Mouse (Mus musculus): ENCODE measurements around the gene Rnf141. TPM values are rescaled to one million over a fixed set of nuclear protein-coding genes. Genes with fewer than 3 reads are reported as not detected.
A peak's percentile ranks its signal among the peaks of the same experiment; 100 is the strongest.

The Rnf141 gene
- polyA plus RNA-seq, 1 experiment from 2014 or later, result 30.0 TPM

DNA sequence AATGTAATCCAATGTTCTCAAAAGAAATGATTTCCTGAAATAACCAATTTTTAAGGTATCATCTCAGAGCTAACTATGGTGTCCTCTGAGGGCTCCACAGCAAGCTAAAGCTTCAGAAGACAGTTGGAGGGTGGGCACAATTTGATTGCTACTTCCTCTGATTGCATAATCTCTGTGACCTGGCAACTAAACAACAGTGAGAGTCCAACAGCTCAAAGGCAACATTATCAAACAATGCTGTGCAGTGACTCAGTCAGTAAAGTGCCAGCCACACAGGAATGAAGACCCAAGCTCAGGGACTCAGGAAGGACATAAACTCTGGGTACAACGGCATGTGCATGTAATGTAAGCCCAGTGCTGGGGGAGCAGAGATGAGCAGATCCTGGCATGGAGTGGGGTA is 11.2 kb downstream of the Rnf141 start:
- peaks cover 13% of the 10 kb centered on the region for H3K36me3 ChIP-seq
- WGBS, result 51% methylated on average over 1 of the region's 1 CpGs
- H3K9ac ChIP-seq, result no peak overlapping the region
- H3K4me1 ChIP-seq (replicated peaks), result peaks cover 6% of the 10 kb centered on the region; the same call in 1 of the 2 replicates
- no peak overlapping the region for H3K4me2 ChIP-seq
- no peak overlapping the region for H3K4me3 ChIP-seq
- H3K9me3 ChIP-seq (replicated peaks), result no peaks in the 10 kb centered on the region
- H3K27ac ChIP-seq, result 0 out of 2 replicates have a peak overlapping the region, but pooled peaks have one; percentile 15
- no peak for ATAC-seq (replicated peaks; ENCODE audit: insufficient number of reproducible peaks, insufficient read depth, low FRiP score, low read depth)
- no peaks in the 10 kb centered on the region for H3K27me3 ChIP-seq

DNA sequence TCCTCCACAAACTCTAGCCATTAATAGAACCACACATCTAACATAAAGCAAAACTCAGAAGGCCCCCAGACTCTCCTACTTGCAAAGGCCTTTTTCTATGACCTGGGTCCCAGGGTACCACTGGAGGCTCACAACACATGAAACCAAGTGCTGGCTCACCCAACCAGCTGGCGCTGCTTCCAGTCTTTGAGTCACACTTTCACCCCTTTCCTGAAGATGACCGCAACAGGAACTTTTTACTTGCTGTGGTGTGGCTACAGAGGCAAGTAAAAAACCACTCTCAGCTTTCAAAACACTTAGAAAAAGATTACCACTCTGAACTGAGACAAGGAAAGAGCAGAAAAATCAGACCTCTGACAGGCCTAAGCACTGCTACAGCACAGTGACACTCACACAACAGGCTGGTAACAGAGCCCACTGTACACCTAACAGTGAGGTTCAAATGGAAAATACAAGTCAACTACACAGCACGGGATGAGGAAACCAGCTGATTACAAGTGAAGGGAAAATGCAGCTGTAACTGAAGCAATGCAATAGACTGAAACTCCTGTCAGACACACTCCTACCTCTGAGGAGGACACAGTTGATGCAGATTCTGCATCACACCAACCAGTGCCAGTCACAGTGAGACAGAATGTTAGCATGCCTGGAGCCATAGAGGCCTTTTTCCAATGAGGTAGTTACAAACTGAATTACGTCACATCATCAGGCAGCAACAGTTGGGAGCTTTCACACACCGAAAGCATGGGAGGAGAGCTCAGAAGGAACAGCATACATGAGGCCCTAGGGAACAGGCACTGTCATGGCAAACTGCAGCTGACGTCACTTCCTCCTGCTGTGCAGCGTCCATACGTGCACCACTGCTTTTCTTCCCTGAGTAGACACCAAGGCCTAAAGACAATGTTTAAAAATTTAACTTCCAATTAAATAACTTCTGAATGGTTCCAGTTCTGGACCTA is 20.0 kb downstream of the Rnf141 start:
- whole genome bisulfite sequencing, result 74% methylated on average over 8 of the region's 8 CpGs
- Histone ChIP-seq H3K9me3 (replicated peaks) (no peaks in the 10 kb centered on the region), H3K9ac (no peak overlapping the region), H3K4me1 (replicated peaks) (peaks cover 41% of the 10 kb centered on the region), H3K27me3 (no peaks in the 10 kb centered on the region), H3K27ac (peak overlapping the region; percentile 11; the same call in 1 of the 2 replicates), H3K36me3 (peaks cover 22% of the 10 kb centered on the region), H3K4me2 (no peak overlapping the region), H3K4me3 (no peak overlapping the region)
- no peak for ATAC-seq (replicated peaks; ENCODE audit: insufficient number of reproducible peaks, insufficient read depth, low FRiP score, low read depth)

DNA sequence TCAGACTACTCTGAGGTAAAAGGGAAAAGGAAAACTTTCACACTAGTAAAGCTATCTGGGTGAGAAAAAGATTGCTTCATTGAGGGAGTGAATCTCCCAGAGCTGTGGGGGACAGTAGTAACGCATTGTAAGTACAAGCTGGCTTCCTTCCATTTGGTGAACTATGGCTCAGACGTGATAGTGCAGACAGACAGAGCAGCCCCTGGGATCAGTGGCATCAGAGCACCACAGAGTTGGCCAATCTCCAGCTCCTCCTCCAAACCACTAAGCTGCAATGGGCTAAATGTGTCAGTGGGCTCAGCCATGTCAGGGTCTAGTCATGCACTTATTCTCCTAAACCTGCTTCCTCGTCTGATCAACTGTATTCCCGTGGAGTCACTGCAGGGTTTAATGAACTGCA is 20.7 kb downstream of the Rnf141 start:
- H3K4me3 ChIP-seq, result no peak overlapping the region
- peaks cover 46% of the 10 kb centered on the region for H3K4me1 ChIP-seq (replicated peaks)
- no peak overlapping the region for H3K9ac ChIP-seq
- H3K4me2 ChIP-seq, result no peak overlapping the region
- H3K27ac ChIP-seq, result peak overlapping the region; percentile 10; the same call in 1 of the 2 replicates
- H3K27me3 ChIP-seq, result no peaks in the 10 kb centered on the region
- peaks cover 22% of the 10 kb centered on the region for H3K36me3 ChIP-seq
- no peaks in the 10 kb centered on the region for H3K9me3 ChIP-seq (replicated peaks)
- ATAC-seq (replicated peaks; ENCODE audit: insufficient number of reproducible peaks, insufficient read depth, low FRiP score, low read depth), result no peak
- WGBS, result 33% methylated on average over 4 of the region's 4 CpGs

DNA sequence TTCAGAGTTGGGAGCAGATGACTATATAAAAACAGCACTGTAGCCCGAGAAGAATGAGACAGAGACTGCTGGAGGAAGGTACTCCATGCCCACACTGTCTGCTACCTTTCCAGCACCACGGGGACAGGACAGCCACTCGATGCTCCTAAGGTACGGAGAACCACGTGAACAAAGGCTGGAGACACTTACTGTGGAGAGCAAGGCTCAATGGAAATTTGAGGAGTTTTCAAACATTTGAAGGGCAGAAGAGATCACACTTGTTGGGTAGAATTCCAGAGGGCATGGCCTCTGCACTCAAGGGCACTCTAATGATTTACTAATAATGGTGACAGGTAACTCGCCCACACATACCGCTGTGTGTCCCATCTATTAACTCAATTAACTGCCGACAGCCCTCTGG is 21.2 kb downstream of the Rnf141 start:
- Histone ChIP-seq H3K27ac (peak overlapping the region; percentile 10; the same call in 1 of the 2 replicates), H3K4me3 (no peak overlapping the region), H3K36me3 (peaks cover 19% of the 10 kb centered on the region), H3K4me2 (no peak overlapping the region), H3K27me3 (no peaks in the 10 kb centered on the region), H3K9ac (no peak overlapping the region), H3K9me3 (replicated peaks) (no peaks in the 10 kb centered on the region), H3K4me1 (replicated peaks) (peaks cover 50% of the 10 kb centered on the region)
- no peak for ATAC-seq (replicated peaks; ENCODE audit: insufficient number of reproducible peaks, insufficient read depth, low FRiP score, low read depth)
- WGBS, result 78% methylated on average over 8 of the region's 8 CpGs

DNA sequence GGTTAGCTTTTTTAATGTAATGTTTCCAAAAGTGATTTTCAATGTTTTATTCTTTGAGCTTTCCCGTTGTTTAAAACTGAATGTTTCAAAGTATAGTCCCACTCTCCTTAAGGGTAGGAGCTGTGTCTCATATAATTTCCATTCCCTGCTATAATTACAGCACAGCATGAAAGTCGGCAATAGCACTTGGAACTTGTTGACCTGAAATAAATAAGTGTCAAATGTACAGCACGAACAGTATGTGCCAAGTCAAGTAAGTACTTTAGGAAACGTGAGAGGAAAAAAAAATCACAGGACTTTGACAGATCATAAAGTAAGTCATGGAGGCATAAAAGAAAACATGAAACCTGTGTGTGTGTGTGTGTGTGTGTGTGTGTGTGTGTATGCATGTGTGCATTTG is 22.2 kb downstream of the Rnf141 start:
- peaks cover 15% of the 10 kb centered on the region; the same call in 1 of the 2 replicates for H3K36me3 ChIP-seq
- H3K4me2 ChIP-seq, result no peak overlapping the region
- 51% methylated on average over 4 of the region's 4 CpGs for WGBS
- no peak overlapping the region; the same call in 1 of the 2 replicates for H3K9ac ChIP-seq
- peaks cover 51% of the 10 kb centered on the region for H3K4me1 ChIP-seq (replicated peaks)
- H3K27ac ChIP-seq, result peak overlapping the region; percentile 78
- ATAC-seq (replicated peaks; ENCODE audit: insufficient number of reproducible peaks, insufficient read depth, low FRiP score, low read depth), result no peak
- no peak overlapping the region for H3K4me3 ChIP-seq
- H3K9me3 ChIP-seq (replicated peaks), result no peaks in the 10 kb centered on the region
- no peaks in the 10 kb centered on the region for H3K27me3 ChIP-seq

DNA sequence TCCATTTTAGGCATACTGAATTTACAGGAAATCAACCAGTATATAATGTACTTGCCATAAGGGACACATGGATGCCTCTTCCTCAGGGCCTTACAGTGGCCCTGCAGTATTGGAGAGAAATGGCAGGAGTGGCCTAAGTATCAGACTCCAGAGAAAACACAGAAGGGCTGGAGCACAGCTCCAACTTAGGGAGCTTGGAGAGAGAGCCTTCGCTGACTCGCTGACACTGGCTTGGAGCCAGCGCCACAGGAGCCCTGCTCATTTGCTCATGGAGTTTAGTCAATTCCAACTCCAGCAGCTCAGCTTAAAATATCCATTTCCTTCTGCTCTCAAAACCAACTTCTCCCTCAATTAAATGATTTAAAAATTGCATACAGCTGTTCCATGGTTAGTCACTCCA is 22.6 kb downstream of the Rnf141 start:
- no peak overlapping the region; the same call in 1 of the 2 replicates for H3K9ac ChIP-seq
- peak overlapping the region; percentile 78 for H3K27ac ChIP-seq
- H3K36me3 ChIP-seq, result peaks cover 15% of the 10 kb centered on the region; the same call in 1 of the 2 replicates
- WGBS, result 12% methylated on average over 3 of the region's 3 CpGs
- no peaks in the 10 kb centered on the region for H3K9me3 ChIP-seq (replicated peaks)
- no peak overlapping the region for H3K4me3 ChIP-seq
- peak; percentile 56; the same call in 1 of the 2 replicates for ATAC-seq (replicated peaks; ENCODE audit: insufficient number of reproducible peaks, insufficient read depth, low FRiP score, low read depth)
- peaks cover 51% of the 10 kb centered on the region for H3K4me1 ChIP-seq (replicated peaks)
- H3K27me3 ChIP-seq, result no peaks in the 10 kb centered on the region
- H3K4me2 ChIP-seq, result no peak overlapping the region

DNA sequence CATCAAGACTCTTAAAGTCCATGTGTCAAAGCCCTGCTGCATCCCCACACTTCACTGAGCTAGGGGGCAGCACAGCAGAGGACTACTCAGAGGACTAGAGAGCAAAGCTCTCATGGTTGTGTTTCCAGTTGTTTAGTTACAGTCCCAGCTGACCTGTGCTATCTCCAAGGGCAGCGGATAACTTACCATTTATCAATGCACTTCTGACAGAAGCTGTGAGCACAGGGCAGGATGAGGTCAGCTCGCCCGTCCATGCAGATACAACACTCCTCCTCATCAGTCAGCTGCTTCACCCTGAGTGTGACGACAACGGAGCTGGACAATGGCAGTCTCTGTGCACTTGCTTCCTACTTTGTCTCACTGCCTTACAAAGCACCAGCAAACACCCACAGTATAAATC is 23.2 kb downstream of the Rnf141 start:
- peak overlapping the region; percentile 78 for H3K27ac ChIP-seq
- no peak overlapping the region for H3K4me3 ChIP-seq
- ATAC-seq (replicated peaks; ENCODE audit: insufficient number of reproducible peaks, insufficient read depth, low FRiP score, low read depth), result peak; percentile 58; the same call in 1 of the 2 replicates
- H3K9me3 ChIP-seq (replicated peaks), result no peaks in the 10 kb centered on the region
- H3K9ac ChIP-seq, result no peak overlapping the region
- no peaks in the 10 kb centered on the region for H3K27me3 ChIP-seq
- 26% methylated on average over 5 of the region's 5 CpGs for WGBS
- no peak overlapping the region for H3K4me2 ChIP-seq
- peaks cover 53% of the 10 kb centered on the region for H3K4me1 ChIP-seq (replicated peaks)
- H3K36me3 ChIP-seq, result peaks cover 15% of the 10 kb centered on the region; the same call in 1 of the 2 replicates

DNA sequence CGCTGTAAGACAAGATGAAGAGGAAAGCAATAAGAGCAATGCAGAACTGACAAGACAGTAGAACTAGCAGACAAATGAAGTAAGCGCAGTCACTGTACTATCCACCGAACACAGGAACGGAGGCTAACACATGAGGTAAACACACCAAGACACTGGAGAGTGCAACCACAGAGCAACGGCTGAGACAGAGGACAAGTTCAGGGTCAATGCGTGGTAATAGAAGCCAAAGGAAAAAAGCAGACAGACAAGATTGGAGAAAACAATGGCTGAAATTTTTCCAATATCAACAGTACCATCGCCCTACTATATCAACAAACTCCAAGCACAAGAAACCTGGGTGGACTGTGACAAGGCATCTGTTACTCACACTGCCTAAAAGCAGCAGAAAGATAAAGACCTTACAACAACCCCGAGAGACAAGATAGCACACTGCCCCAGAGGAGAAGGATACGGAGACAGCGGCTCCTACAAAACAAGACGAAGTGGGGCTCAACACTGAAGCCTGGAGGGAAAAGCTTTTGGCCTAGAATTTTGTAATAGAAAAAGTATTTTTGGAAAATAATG is 25.4 kb downstream of the Rnf141 start:
- peaks cover 48% of the 10 kb centered on the region for H3K4me1 ChIP-seq (replicated peaks)
- H3K4me2 ChIP-seq, result no peak overlapping the region
- peak; percentile 28; the same call in 1 of the 2 replicates for ATAC-seq (replicated peaks; ENCODE audit: insufficient number of reproducible peaks, insufficient read depth, low FRiP score, low read depth)
- no peaks in the 10 kb centered on the region for H3K27me3 ChIP-seq
- peak overlapping the region; percentile 10; the same call in 1 of the 2 replicates for H3K27ac ChIP-seq
- 41% methylated on average over 11 of the region's 11 CpGs for WGBS
- H3K9ac ChIP-seq, result no peak overlapping the region
- H3K36me3 ChIP-seq, result peaks cover 7% of the 10 kb centered on the region; the same call in 1 of the 2 replicates
- no peaks in the 10 kb centered on the region for H3K9me3 ChIP-seq (replicated peaks)
- no peak overlapping the region for H3K4me3 ChIP-seq

DNA sequence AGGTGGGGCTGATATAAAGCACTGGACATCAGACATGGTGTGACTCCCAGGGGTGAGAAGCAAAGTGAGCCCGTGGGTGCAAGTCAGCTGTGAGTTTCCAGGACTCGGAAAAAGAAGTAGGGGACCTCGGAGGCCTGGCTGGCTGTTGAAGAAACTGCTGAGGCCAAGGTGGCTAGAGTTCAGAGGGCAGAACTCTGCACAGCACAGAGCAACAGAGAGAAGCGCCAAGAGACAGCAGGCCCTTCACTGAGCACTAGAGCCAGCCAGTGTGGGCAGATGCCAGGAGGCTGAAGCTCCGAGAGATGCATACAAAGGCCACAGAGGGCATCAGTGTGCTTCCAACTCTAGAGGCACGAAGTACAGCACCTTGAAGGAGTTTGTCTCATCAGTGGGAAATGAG is 26.1 kb downstream of the Rnf141 start:
- Histone ChIP-seq H3K4me2 (no peak overlapping the region), H3K9me3 (replicated peaks) (no peaks in the 10 kb centered on the region), H3K9ac (no peak overlapping the region), H3K27ac (peak overlapping the region; percentile 10; the same call in 1 of the 2 replicates), H3K4me1 (replicated peaks) (peaks cover 41% of the 10 kb centered on the region), H3K36me3 (peaks cover 7% of the 10 kb centered on the region), H3K27me3 (no peaks in the 10 kb centered on the region), H3K4me3 (no peak overlapping the region)
- no peak for ATAC-seq (replicated peaks; ENCODE audit: insufficient number of reproducible peaks, insufficient read depth, low FRiP score, low read depth)
- WGBS, result 48% methylated on average over 6 of the region's 6 CpGs

DNA sequence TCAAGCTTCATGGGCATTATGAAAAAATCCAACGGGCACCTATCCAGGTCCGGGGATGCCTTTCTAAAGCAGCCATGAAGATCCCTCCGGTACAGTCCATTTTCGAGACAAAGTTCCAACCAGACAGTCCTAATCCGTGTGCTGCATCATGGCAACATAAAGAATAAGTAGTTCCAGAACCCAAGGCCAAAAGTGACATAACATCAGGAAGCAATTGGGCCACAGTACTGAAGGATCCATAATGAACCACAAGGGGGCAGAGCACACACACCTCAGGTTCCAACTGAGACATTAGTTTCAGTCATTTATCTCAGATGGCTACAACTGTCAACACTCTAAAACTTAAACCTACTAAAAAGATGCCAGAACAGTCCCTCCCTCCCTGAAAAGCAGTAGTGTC is 28.2 kb downstream of the Rnf141 start:
- H3K4me2 ChIP-seq, result no peak overlapping the region
- no peak; the same call in 1 of the 2 replicates for ATAC-seq (replicated peaks; ENCODE audit: insufficient number of reproducible peaks, insufficient read depth, low FRiP score, low read depth)
- peaks cover 7% of the 10 kb centered on the region for H3K36me3 ChIP-seq
- H3K4me3 ChIP-seq, result no peak overlapping the region
- 66% methylated on average over 5 of the region's 5 CpGs for WGBS
- H3K9ac ChIP-seq, result no peak overlapping the region
- H3K27me3 ChIP-seq, result no peaks in the 10 kb centered on the region
- H3K27ac ChIP-seq, result no peak overlapping the region
- no peaks in the 10 kb centered on the region for H3K9me3 ChIP-seq (replicated peaks)
- H3K4me1 ChIP-seq (replicated peaks), result peaks cover 25% of the 10 kb centered on the region

DNA sequence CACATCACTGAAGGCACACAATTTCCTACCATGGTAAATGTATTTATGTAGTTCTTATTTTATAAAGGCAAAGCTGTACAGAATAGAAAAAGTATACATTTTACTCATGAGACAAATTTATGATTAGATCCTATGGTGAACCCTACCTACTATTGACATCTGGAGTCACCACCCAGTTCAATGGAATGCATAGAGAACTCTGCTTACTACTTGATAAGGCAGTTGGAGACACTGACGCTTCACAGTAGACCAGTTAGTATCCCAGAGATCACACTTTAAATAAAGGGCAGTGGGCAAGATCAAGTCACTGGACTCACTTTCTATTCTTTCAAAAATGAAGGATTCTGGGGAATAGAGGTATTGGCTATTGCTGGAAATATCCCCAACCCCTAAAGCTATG is 30.3 kb downstream of the Rnf141 start:
- Histone ChIP-seq H3K27ac (no peak overlapping the region), H3K9ac (no peak overlapping the region), H3K9me3 (replicated peaks) (no peaks in the 10 kb centered on the region), H3K4me2 (no peak overlapping the region), H3K4me3 (no peak overlapping the region), H3K27me3 (no peaks in the 10 kb centered on the region), H3K4me1 (replicated peaks) (peaks cover 22% of the 10 kb centered on the region), H3K36me3 (peaks cover 7% of the 10 kb centered on the region)
- 58% methylated on average over 1 of the region's 1 CpGs for WGBS
- no peak for ATAC-seq (replicated peaks; ENCODE audit: insufficient number of reproducible peaks, insufficient read depth, low FRiP score, low read depth)
